Mouse (Mus musculus) lung, postnatal 10 days (tissue): ENCODE results near the gene Tpbgl.

Source experiments
- DNase-seq: peaks from one replicate; pipeline ENCODE4 v3.0.0; 2021

Tpbgl gene

DNA sequence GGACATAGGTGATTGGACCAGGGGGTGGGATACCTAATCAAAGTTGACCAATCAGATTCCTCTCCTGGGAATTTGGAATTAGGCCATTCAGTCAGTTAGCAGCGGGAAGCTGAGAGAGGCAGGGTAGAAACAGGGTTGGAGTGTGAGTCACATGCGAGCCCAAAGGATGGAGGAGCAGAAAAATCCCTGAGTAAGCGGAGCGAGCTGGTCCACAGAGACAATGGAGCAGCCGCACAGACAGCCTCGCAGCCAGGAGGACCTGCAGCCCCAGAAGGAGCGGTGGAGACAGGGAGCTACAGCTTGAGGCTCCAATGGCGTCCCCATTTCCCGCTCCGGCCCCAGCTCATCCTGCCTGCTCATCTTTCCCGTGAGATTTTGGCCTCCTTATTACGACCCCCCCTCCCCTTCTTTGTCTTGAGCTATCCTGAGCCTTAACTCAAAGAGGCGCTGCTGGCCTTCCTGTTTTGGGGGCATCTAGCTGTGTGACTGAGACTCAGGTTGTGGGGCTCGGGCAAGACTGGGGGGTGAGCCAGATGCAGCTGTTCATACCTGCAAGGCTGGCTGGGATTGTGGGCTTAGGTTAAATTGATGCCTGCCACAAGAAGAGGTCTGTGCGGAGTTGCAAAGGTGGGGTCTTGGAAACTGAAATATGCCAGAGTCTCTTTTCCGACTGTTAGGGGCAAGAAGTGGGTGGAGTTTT lies 47.3 kb downstream of the Tpbgl start:
- no peak for DNase-seq

DNA sequence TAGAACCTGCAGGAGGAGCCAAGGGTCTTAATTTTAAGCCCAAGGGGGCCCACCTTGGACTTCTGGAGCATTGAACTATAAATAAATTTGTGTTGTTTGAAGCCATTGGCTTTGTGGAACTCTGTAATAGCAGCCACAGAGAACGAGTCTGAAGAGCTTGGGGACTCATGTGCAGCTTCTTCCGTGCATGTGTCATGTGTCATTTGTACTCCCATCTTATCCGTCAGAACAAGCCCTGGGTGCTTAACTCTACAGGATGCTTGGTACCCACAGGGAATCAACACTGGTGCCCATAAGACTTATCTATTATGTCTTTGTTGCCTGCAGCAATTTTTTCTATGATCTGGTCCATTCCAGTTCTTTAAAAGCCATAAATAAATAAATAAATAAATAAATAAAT lies 48.7 kb downstream of the Tpbgl start:
- no peak for DNase-seq
